Mouse (Mus musculus) liver, embryonic 12.5 days (tissue): Measurements from ENCODE around the gene Ptprb. TPM values are rescaled to one million over a fixed set of nuclear protein-coding genes. Genes with fewer than 3 reads are reported as not detected.

ENCODE experiments used
- ATAC-seq: fragments of 200-750 bp; cut with Nextera tagmentation; 2 replicates; pipeline ENCODE4 v1.8.0; 2017; ENCODE audit warnings: moderate number of reproducible peaks, mild to moderate bottlenecking, moderate library complexity
- H3K27ac ChIP-seq: fragments of 300-500 bp; sonication (generic); 2 replicates; pipeline ENCODE4 v1.5.1; 2016; ENCODE audit warnings: mild to moderate bottlenecking
- H3K27me3 ChIP-seq: fragments of 300-500 bp; sonication (generic); replicated peaks from 2 replicates; pipeline ENCODE4 v1.6.1; 2016; ENCODE audit warnings: mild to moderate bottlenecking, moderate library complexity
- H3K36me3 ChIP-seq: fragments of 300-500 bp; sonication (generic); 2 replicates; pipeline ENCODE4 v1.6.1; 2016; ENCODE audit warnings: mild to moderate bottlenecking, moderate library complexity
- H3K4me1 ChIP-seq: fragments of 300-500 bp; sonication (generic); 2 replicates; pipeline ENCODE4 v1.6.1; 2016
- H3K4me2 ChIP-seq: fragments of 300-500 bp; sonication (generic); 2 replicates; pipeline ENCODE4 v1.6.1; 2016; ENCODE audit warnings: mild to moderate bottlenecking, moderate library complexity
- H3K4me3 ChIP-seq: fragments of 300-500 bp; sonication (generic); 2 replicates; pipeline ENCODE4 v1.5.1; 2016; ENCODE audit warnings: mild to moderate bottlenecking, moderate library complexity
- H3K9ac ChIP-seq: fragments of 300-500 bp; sonication (generic); 2 replicates; pipeline ENCODE4 v1.6.1; 2016; ENCODE audit warnings: mild to moderate bottlenecking, moderate library complexity
- H3K9me3 ChIP-seq: fragments of 300-500 bp; sonication (generic); replicated peaks from 2 replicates; pipeline ENCODE4 v1.6.1; 2016; ENCODE audit warnings: mild to moderate bottlenecking, moderate library complexity
- WGBS: fragments of 180-500 bp; shearing (Covaris S2); methylation state at CpG from one replicate; pipeline ENCODE4 v1.1.7; 2016; ENCODE audit not compliant: insufficient replicate concordance; 5-methylcytosine and 5-hydroxymethylcytosine counted together
- polyA plus RNA-seq: library from polyadenylated mRNA; unstranded; fragments of >200 nt; fragmentation: Nextera tagmentation; extraction: Ambion mirVana; gene quantifications from 2 replicates; pipeline ENCODE4 v1.2.1, GENCODE M21; 2016

Ptprb gene
- polyA plus RNA-seq, 1 experiment from 2014 or later, result 2.4 TPM

DNA sequence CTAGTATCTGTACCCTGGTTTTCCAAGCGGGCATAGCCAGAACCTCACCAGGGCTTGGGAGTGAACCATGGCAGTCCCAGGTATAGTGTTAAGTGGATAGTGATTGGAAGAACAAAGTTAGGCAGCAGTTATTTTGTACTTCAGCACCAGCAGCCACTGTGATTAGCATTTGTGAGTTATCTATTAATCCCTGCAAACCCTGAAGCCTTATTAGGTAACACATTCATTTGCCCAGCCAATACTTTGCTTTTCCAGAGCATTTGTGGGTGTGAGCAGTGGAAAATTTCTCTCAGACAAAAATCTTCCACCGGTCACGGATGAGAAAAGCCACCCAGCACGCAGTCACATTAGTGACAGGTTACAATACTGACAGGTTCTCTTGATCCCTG is 7.9 kb upstream of the Ptprb start:
- Histone ChIP-seq H3K27ac (no peak overlapping the region), H3K4me2 (no peak overlapping the region), H3K9me3 (no peaks in the 10 kb centered on the region)

DNA sequence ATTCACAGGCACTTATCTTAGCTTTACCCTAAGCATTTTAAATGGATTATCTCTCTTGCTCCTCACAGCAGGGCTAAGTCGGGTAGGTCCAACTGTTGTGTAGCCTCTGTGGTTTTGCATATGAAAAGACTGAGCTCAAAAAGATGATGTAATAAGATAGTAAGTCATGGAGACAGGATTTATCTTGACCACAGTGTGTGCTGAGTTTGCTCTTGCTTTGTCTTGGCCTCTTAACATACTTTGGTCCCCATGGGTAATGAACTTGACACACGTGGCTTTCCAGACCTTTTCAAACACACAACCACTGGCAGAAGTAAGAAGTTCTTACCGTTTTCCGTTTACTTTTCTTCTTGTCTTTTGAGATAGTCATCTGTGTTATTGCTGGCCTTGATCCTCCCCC is 7.0 kb upstream of the Ptprb start:
- Histone ChIP-seq H3K36me3 (no peaks in the 10 kb centered on the region), H3K9me3 (no peaks in the 10 kb centered on the region), H3K4me1 (peaks cover 6% of the 10 kb centered on the region; the same call in 1 of the 2 replicates), H3K27me3 (no peaks in the 10 kb centered on the region), H3K27ac (no peak overlapping the region), H3K4me2 (no peak overlapping the region), H3K4me3 (no peak overlapping the region), H3K9ac (no peak overlapping the region)
- ATAC-seq, result no peak
- WGBS, result 44% methylated on average over 4 of the region's 4 CpGs

More for the DNA sequence above, 7.9 kb upstream of the Ptprb start:
- peak; percentile 3; the same call in 1 of the 2 replicates for ATAC-seq
- no peaks in the 10 kb centered on the region for H3K36me3 ChIP-seq
- H3K27me3 ChIP-seq, result no peaks in the 10 kb centered on the region
- H3K4me1 ChIP-seq, result peaks cover 6% of the 10 kb centered on the region; the same call in 1 of the 2 replicates
- 47% methylated on average over 4 of the region's 4 CpGs for WGBS
- H3K4me3 ChIP-seq, result no peak overlapping the region
- no peak overlapping the region for H3K9ac ChIP-seq

DNA sequence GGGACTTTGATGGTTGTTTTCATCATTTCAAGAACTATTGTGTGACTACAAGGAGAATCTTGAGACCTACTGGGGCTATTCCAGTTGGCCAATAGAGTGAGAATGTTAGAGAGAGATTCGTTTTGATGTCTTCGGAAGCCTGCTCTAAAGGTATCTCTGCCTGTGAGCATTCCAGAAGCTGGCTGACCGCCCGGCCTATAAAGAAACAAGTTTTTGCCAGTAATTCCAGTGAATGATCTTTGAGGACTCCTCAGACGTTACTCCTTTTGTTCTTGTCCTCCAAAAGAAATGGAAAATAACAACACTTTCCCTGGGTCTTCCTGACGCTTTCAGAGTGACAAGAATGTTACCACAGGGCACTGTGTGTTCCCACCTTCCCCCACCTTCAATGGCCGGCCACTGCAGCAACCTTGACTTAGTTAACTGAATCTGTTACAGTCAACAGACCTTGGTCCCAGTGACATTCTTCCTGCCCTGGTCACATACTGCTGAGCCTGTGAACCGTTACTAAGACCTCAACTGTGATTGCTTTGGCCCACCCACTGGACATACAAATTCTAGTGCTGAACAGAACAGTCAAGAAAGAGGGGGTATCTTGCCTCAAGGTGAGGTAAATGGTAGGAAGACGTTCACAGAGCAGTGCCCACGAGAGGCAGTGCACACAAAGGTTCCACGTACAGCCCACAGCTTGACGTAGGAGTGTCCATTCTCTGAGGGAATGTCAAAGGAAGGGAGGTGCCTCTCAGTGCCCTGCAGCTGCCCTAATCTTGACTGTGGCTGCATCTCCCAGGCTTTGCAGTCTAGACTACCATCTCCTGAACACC is 4.5 kb upstream of the Ptprb start:
- no peaks in the 10 kb centered on the region for H3K36me3 ChIP-seq
- H3K9ac ChIP-seq, result no peak overlapping the region
- no peak overlapping the region for H3K4me3 ChIP-seq
- H3K9me3 ChIP-seq, result no peaks in the 10 kb centered on the region
- WGBS, result 68% methylated on average over 12 of the region's 12 CpGs
- ATAC-seq, result no peak
- no peak overlapping the region for H3K4me2 ChIP-seq
- H3K27ac ChIP-seq, result no peak overlapping the region
- no peaks in the 10 kb centered on the region for H3K27me3 ChIP-seq
- H3K4me1 ChIP-seq, result peaks cover 6% of the 10 kb centered on the region; the same call in 1 of the 2 replicates

DNA sequence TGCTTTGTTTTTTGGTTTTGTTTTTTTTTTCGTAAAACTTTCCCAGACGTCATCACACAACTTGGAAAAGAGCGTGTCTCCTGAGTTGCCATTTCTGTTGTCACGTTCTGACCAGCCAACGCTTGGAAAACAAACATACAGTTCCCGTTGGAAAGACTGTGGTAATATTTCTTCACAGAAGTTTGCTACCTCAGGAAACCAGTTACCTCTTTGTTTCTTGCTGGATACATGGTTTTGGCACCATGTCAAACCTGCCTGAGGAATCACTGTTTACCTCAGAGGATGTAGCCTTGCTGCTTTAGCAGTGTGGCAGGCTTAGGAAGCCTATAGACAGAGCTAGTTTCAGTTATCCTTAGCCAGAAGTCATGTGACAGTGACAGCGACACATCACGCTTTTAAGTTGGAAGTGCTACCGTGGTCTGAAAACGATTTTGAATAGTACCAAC is 3.8 kb upstream of the Ptprb start:
- Histone ChIP-seq H3K9me3 (no peaks in the 10 kb centered on the region), H3K4me1 (peaks cover 6% of the 10 kb centered on the region; the same call in 1 of the 2 replicates), H3K36me3 (no peaks in the 10 kb centered on the region), H3K27ac (no peak overlapping the region), H3K9ac (no peak overlapping the region), H3K4me3 (no peak overlapping the region), H3K27me3 (no peaks in the 10 kb centered on the region), H3K4me2 (no peak overlapping the region)
- ATAC-seq, result no peak
- WGBS, result 73% methylated on average over 10 of the region's 10 CpGs

DNA sequence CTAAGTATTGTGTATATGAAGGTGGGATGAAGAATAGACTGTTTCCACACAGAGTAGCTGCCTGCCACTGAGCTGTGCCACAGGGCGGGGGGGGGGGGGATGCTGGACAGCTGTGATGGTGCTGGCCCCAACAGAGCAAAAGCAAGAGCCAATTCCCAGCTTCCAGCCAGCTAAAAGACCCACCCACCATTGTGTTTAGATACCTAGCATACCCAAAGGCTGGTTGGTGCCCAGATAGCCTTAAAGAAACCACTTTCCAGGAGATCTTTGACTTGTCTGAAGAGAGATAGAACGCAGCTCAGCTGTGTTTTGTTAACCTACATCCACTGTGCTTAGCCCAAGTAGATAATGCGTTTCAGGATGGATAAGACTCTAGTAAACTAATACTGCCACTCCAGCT is 3.2 kb upstream of the Ptprb start:
- H3K9ac ChIP-seq, result no peak overlapping the region
- H3K4me1 ChIP-seq, result peaks cover 2% of the 10 kb centered on the region; the same call in 1 of the 2 replicates
- no peak overlapping the region for H3K4me2 ChIP-seq
- WGBS, result 65% methylated on average over 3 of the region's 3 CpGs
- H3K27me3 ChIP-seq, result no peaks in the 10 kb centered on the region
- no peak overlapping the region for H3K27ac ChIP-seq
- H3K9me3 ChIP-seq, result no peaks in the 10 kb centered on the region
- no peaks in the 10 kb centered on the region for H3K36me3 ChIP-seq
- no peak for ATAC-seq
- no peak overlapping the region for H3K4me3 ChIP-seq

DNA sequence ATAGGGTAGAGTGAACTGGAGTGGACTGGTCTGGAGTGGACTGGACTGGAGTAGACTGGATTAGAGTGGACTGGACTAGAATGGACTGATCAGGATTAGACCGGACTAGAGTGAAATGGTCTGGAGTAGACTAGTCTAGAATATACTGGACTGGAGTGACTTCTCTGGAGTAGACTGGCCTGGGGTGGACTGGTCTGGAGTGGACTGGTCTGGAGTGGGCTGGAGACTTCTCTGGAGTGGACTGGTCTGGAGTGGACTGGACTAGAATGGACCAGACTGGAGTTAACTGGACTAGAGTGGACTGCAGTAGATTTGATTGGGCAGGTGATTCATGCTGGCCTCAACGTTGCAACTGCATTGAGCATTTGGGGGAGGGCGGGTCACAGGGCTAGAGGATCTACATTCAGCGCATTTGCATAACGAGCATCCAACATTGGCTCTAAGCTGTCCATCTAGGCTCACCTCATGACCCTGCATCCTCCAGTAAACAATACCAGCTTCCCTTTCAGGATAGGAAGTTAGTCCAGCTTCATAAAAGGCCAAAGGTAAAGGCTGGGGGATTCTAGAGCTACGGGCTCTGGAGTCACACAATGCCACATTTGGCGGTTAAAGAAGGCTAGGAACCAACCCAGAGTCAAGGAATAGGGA is 11.5 kb downstream of the Ptprb start:
- no peak overlapping the region for H3K27ac ChIP-seq
- no peaks in the 10 kb centered on the region for H3K9me3 ChIP-seq
- no peak overlapping the region for H3K4me3 ChIP-seq
- no peaks in the 10 kb centered on the region for H3K36me3 ChIP-seq
- no peaks in the 10 kb centered on the region; the same call in 1 of the 2 replicates for H3K27me3 ChIP-seq
- no peak overlapping the region for H3K9ac ChIP-seq
- 74% methylated on average over 7 of the region's 7 CpGs for WGBS
- ATAC-seq, result peak; percentile 42; the same call in 1 of the 2 replicates
- H3K4me2 ChIP-seq, result no peak overlapping the region
- peaks cover 8% of the 10 kb centered on the region for H3K4me1 ChIP-seq

DNA sequence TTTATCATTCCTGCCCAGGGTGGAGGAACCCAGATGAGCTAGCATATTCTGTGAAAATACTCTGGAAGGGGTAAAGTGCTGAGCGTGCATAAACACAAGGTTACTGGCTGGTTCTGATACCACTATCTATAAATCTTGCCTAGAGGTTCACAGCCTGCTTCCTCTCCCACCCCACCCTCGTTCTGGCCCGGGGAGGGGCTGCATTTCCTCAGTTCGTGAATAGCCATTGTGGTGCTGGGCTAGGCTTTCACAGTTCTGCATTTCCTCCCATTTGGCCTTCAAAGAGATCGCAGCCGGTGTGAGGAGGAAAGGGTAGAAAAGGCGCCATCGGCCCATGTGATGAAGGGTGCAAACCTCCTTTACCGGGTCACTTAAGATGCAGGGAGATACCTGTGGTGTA is 12.8 kb downstream of the Ptprb start:
- peak; percentile 46; the same call in 1 of the 2 replicates for ATAC-seq
- Histone ChIP-seq H3K27ac (no peak overlapping the region), H3K4me1 (peaks cover 8% of the 10 kb centered on the region), H3K4me2 (no peak overlapping the region), H3K9ac (no peak overlapping the region), H3K27me3 (no peaks in the 10 kb centered on the region; the same call in 1 of the 2 replicates), H3K4me3 (no peak overlapping the region), H3K36me3 (no peaks in the 10 kb centered on the region), H3K9me3 (no peaks in the 10 kb centered on the region)
- WGBS, result 14% methylated on average over 9 of the region's 9 CpGs

DNA sequence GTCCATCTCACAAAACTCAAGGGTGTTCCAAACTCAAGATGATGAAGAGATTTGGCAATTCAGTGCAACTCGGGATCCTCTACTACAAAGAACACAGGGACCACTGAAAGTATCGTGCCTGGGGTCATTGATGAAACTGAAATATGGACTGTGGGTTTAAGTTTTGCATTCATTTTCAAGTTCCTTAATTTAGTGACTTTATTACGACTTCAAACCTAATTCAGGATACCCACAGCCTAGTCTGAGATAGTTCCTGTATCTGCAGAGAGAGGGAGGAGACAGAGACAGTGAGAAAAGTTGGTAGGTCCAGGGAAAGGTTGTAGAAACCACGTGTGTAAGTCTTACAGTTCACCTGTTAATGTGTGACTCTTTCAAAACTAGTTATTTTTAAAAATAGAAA is 15.2 kb downstream of the Ptprb start:
- Histone ChIP-seq H3K36me3 (no peaks in the 10 kb centered on the region), H3K4me3 (no peak overlapping the region), H3K27me3 (no peaks in the 10 kb centered on the region; the same call in 1 of the 2 replicates), H3K9me3 (no peaks in the 10 kb centered on the region), H3K4me1 (peaks cover 8% of the 10 kb centered on the region), H3K4me2 (no peak overlapping the region), H3K9ac (no peak overlapping the region), H3K27ac (no peak overlapping the region)
- no peak for ATAC-seq
- WGBS, result 45% methylated on average over 4 of the region's 4 CpGs

DNA sequence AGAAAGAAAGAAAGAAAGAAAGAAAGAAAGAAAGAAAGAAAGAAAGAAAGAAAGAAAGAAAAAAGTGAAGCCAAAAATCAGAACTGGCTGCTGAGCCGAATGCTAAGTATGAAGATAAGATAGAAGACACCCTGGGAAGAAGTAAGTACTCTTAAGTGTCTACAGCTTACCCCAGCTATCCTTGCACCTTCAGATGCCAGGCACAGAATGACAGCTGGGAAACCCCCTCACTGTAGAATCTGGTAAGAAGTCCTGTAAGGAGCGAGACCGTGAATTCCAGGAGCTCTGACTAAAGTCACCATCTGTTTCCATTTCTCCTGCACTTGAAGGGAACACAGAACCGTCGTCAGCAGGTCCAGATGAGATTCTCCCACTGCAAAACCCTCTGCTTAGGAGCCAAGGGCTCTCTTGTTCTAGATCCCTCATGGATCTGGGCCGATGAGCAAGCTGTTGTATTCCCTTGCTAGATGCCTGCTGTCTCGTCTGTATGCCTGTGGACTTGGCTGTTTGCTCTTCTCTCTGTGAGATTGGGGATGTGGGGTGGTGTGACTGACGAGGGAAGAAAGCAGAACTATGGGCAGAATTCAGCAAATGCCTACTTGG is 15.9 kb downstream of the Ptprb start:
- Histone ChIP-seq H3K27me3 (no peaks in the 10 kb centered on the region; the same call in 1 of the 2 replicates), H3K36me3 (no peaks in the 10 kb centered on the region), H3K4me3 (no peak overlapping the region), H3K9me3 (no peaks in the 10 kb centered on the region), H3K4me1 (peaks cover 8% of the 10 kb centered on the region), H3K9ac (no peak overlapping the region), H3K4me2 (no peak overlapping the region), H3K27ac (no peak overlapping the region)
- no peak for ATAC-seq
- WGBS, result 30% methylated on average over 8 of the region's 8 CpGs

DNA sequence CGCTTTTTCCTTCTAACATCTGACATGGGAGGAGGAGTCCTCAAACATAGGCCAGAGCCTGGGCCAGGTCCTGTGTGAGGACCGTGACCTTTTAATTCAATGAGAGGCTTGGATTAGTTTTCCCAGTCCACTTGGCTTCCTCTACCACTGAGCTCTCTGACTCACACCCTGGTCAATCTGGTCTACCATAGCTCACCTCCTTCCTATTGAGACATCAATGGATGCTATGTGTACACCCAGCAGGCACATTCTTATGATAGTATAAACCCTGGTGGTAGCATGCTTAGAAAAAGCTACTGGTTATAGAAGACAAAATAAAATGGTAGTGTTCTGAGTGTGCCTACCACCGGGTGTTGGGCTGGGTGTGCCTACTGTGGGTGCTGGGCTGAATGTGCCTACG is 21.1 kb downstream of the Ptprb start:
- WGBS, result 66% methylated on average over 4 of the region's 4 CpGs
- Histone ChIP-seq H3K27ac (no peak overlapping the region), H3K27me3 (peaks cover 24% of the 10 kb centered on the region), H3K4me2 (no peak overlapping the region), H3K9ac (no peak overlapping the region), H3K9me3 (no peaks in the 10 kb centered on the region), H3K36me3 (no peaks in the 10 kb centered on the region), H3K4me3 (no peak overlapping the region), H3K4me1 (0 out of 2 replicates have a peak, but pooled peaks cover 3% of the 10 kb centered on the region)
- ATAC-seq, result no peak

DNA sequence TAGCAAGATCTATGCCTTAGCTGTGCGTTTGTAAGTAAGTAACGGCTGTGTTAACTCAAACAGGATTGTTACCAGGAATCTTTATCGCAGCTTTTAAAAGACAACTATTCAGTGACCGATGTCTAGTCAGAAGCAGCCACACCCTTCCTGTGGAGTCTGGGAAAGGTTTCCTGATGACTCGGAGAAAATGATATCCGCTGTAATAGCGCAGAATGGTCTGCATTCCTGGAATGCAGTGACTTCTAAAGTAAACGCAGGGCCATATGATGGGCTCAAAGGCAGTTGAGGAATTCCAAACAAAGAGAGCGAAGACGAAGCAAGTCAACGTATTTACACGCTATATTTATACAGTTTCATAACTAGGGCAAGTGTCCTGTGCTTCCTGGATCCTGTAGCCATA is 22.5 kb downstream of the Ptprb start:
- no peak overlapping the region for H3K4me2 ChIP-seq
- H3K27me3 ChIP-seq, result peaks cover 36% of the 10 kb centered on the region
- H3K36me3 ChIP-seq, result no peaks in the 10 kb centered on the region
- H3K4me1 ChIP-seq, result 0 out of 2 replicates have a peak, but pooled peaks cover 3% of the 10 kb centered on the region
- H3K27ac ChIP-seq, result no peak overlapping the region
- WGBS, result 50% methylated on average over 12 of the region's 12 CpGs
- no peak for ATAC-seq
- H3K9ac ChIP-seq, result no peak overlapping the region
- no peak overlapping the region for H3K4me3 ChIP-seq
- H3K9me3 ChIP-seq, result no peaks in the 10 kb centered on the region

DNA sequence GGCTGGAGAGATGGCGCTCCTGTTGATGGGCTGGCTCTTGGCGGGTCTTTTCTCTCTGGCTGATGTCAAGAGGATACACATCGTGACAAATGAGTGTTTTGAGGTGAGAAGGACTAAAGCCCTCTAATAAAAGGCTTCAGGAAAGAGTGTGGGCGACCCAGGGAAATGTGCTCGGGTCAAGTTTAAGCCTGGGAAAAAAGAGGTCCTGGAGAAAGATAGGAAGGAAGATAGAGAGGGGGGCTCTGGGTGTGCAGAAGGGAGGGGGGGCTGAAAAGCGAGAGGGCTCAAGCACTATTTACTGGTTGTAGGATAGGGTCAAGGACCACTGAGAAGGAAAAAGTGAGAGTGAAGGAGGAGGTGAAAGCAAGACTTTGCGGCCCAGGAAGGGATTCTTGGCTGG is 25.5 kb downstream of the Ptprb start:
- H3K9me3 ChIP-seq, result no peaks in the 10 kb centered on the region
- H3K9ac ChIP-seq, result no peak overlapping the region
- H3K36me3 ChIP-seq, result no peaks in the 10 kb centered on the region
- 0 out of 2 replicates have a peak, but pooled peaks cover 3% of the 10 kb centered on the region for H3K4me1 ChIP-seq
- peak overlapping the region; percentile 60 for H3K4me2 ChIP-seq
- 18% methylated on average over 7 of the region's 7 CpGs for WGBS
- H3K4me3 ChIP-seq, result peak overlapping the region; percentile 42; the same call in 1 of the 2 replicates
- no peak for ATAC-seq
- peaks cover 47% of the 10 kb centered on the region for H3K27me3 ChIP-seq
- H3K27ac ChIP-seq, result no peak overlapping the region
